Mouse (Mus musculus): ENCODE measurements around the gene Smim13.
"Not testable (repeated sequence)": the region's sequence is repeated elsewhere in the genome, so short reads cannot be mapped to it uniquely, and the experiment has no call there.

The Smim13 gene

DNA sequence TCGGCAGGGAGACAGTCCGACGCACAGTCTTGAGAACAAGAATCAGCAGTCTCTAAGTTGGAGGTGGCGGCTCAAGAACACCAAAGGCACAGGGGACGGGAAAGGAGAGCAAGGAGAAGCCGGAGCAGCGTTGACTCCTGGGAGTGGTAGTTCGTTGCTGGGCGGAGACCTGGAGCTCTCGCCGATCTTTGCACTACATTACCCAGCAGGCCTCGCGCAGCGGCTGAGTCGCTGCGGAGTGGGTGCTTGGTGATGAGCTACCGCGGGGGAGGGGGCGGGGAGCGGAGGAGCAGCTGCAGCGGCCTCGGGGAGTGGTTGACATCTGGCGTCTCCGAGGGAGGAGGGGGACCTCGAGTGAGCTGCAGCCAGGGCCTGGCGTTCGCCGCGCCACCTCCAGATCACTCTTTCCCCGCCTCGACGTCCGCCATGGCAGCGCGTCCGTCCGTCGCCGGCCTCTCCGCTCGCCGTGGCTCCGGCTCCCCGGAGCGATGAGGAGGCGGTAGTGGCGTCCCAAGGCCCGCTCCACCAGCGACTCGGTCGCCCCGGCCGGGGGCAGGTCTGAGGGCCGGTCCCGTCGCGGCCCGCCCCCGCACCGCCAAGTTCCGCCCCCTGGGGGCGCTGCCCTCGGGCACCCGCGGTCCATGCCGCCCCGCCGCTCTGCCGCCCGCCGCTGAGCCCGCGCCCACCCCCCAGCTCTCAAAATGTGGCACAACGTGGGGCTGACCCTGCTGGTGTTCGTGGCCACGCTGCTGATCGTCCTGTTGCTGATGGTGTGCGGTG lies at the start of gene Smim13:
Gene Smim13 (plus strand): TSS at position 307 of the 780 bp plus-strand sequence.
- peak; percentile 91 for DNase-seq (ENCODE audit: low read depth, low spot score)

DNA sequence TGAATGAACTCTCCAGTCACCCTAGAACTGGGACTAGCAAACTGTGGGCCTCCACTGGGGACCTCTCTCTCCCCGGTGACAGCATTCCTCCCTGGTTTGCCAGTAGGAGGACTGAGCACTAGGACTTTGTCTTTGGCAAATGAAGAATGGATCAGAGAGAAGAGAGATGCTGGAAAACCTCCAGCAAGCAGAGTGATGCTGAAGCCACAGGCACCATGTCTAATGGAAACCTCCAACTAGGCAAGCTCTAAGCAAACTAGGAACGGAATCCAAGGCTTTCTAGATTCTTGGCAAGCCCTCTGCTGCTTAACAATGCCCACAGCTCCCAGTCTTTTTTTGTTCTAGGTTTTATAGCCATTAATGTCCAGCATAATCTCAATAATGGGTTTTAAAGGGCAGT lies 48.8 kb upstream of the Smim13 start:
- DNase-seq (ENCODE audit: low read depth, low spot score), result no peak

DNA sequence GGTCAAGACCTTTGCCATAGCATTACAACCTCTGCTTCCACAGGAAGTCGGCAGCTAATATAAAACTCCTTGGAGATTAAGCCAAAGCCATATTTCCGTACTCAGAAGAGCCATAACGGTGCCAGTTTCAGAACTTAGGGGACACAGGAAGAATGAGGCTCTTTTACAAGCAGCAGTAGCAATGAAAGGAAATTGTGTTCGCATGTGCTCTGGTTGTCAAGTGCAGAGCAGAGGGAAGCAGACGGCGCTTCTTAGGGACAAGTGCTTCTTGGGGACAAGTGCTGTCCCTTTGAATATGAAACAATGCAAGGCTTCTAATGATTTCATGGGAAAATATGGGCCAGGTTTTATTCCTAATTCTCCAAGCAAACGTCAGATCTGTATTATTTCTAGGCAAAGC lies 46.4 kb upstream of the Smim13 start:
- DNase-seq (ENCODE audit: low read depth, low spot score), result no peak

DNA sequence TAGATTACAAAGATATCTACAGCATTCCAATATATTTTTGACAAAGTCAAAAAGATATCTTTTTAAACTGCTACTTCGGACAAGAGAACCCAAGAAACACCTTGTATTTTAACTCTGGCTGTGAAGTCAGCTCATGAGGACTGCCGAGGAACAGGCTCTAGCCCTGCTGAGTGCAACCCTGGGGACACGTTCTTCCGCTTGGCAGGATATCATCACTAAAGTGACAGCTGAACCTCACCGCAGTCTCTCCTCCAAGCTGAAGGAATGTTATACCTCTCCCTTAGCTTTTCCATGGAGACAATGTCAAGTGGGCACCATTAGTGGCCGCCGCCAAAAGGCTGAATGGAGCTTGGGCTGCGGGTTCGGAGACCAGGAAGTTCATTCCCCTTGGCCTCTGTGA lies 46.0 kb upstream of the Smim13 start:
- DNase-seq (ENCODE audit: low read depth, low spot score), result no peak

DNA sequence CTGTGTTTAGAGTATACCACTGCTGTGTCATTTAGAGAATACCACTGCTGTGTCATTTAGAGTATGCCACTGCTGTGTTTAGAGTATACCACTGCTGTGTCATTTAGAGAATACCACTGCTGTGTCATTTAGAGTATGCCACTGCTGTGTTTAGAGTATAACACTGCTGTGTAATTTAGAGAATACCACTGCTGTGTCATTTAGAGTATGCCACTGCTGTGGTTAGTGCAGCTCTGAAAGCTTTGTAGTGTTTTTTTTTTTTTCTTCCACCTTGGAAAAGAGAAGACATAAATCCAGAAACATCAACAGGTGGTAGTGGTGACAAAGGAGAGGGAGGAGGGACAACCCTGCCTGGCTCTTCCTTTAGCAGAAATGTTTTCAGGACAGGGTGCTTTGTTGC lies 44.1 kb upstream of the Smim13 start:
- DNase-seq (ENCODE audit: low read depth, low spot score), result not testable (repeated sequence)

DNA sequence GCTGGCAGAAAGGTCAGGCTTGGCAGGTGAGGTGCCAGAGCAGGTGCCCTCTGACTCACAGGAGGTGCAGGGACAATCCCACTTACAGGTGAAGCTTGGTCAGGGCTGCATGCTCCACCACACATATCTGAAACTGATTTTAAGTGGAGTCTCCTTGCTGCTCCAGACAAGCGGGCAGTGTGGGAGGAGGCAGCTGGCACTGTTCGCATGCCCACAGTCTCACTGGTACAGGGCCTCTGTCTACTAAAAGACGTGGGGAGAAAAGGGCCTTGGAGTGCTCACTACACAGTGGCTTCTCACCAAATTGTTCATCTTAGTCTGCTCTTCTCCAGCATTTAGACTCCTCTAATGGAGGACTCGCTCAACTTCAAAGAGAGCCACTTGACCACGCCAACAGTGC lies 43.4 kb upstream of the Smim13 start:
- no peak for DNase-seq (ENCODE audit: low read depth, low spot score)

DNA sequence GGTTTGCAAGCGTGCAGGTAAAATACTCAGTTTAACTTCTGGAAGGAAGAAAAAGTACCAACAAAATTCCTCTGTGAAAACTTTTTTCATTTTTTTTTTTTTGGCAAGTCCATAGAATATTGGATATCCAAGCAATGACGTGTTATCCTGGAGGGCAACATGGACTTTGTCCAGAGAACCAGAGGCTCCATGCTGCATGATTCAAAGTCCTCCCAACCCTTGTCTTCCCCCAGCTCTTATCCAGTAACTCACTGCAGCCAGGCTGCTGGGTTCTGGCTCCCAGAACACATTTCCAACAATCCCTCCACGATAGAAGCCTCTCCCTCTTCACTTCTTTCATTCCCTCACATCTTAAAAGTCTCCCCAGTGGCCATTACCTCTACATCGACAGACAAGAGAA lies 38.4 kb upstream of the Smim13 start:
- DNase-seq (ENCODE audit: low read depth, low spot score), result no peak

DNA sequence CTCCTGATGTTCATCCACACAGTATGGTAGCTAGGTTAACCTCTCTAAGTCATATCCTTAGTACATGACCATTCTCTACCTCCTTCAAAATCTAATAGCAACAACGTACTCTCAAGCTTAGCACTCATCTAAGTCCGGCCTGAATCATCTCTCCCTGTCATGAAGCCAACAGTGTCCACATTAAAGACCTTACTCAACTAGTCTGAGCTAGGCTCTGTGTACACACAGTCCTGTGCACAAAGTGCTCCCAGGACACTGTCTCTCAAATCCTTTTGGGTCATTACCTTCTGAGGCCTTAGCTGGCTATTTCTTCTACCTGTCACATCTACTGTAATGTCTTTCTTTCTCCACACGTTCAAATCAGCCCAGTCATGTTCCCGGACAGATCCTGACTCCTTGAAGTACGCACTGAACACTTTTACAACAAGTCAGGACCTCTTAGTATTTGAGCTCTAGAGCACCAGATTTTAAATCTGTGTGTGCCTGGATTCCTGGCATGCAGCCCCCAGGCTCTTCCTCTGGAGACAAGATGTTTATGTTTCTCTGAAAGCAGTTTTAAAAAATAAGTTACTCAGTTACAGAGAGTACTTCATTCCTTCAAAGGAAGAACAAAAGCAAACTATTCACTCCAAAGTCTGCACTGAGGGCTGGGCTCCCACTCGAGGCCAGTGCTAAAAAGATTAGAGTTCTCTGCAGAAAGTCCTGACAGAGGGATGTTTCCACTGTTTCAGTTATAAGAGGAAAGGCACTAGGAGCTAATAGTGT lies 36.9 kb upstream of the Smim13 start:
- DNase-seq (ENCODE audit: low read depth, low spot score), result no peak

DNA sequence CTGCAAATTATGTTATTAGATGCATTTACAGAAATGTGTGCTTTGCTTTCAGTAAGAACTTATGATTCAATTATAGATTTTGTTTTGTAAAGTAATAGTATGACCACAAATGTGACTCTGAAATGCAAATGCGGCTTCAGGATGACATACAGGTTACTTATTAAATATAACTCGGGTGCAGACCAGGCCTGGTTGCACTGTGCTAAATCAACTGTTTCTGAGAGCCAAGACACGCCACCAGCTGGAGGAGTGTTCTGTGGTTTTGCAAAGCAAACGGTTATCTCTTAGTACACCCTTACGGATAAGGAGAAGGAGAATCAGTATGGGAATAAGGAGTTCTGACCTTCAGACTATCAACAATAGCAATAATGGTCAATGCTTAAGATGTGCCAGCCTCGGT lies 34.0 kb upstream of the Smim13 start:
- no peak for DNase-seq (ENCODE audit: low read depth, low spot score)

DNA sequence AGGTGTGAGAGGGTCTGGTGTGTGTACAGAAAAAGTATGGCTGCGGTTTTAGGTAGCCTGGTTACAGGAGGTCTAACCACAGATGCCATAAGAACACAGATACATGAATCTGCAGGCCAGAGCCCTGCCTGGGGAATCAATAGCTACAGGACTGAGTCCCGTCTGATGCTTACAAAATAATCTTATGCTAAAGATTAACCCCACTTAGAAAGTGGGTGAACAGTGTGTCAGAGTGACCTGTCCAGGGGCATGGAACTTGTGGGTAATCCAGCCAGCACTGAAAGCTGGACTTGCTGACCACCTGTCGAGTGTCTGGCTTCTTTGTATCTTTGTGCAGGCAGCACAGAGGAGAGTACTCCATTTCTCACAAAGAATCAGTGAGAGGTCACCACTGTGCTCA lies 33.4 kb upstream of the Smim13 start:
- DNase-seq (ENCODE audit: low read depth, low spot score), result peak; percentile 53

DNA sequence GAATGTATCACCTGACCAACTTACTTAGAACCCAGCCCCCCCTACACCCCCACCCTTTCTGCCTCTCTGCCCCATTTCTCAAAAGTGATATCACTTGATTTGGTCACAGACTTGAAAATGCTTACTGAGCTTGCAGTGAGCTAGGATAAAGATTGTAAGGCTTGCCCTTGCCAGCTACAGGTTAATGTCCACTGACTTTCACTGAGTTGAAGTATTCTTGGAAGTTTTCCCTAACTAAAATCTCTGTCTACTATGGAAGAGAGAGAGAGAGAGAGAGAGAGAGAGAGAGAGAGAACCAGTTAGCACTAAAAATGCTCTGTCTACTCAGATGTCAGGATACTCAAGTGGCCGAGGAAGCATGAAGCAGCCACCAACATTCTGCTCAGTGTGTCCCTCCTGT lies 30.6 kb upstream of the Smim13 start:
- no peak for DNase-seq (ENCODE audit: low read depth, low spot score)

DNA sequence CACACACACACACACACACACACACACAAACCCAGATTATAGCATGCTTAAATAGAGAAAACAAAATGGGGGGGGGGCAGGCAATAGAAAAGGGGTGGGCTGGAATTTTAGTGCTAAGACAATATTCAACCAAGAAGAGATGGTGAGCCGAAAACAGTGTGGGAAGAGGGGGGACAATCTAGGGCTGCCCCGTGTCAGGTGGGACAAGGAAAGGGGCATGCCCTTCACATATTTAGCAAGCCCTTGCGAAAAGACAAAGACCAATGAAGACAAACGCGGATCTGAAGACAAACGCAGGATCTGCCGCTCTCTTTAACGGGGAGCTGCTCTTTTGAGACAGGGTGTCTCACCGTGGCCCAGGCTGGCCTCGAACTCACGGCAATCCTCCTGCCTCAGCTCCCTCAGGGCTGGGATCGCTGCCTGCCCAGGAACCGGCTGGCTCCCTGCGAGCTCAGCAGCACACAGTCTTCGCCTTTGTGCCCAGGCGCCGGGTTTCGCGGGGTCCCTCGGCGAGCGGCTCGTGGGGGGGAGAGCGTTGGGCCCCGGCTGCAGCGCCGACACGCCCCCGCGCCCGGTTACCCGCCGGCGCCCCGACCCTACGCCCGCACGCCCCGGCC lies 29.8 kb upstream of the Smim13 start:
- no peak for DNase-seq (ENCODE audit: low read depth, low spot score)

DNA sequence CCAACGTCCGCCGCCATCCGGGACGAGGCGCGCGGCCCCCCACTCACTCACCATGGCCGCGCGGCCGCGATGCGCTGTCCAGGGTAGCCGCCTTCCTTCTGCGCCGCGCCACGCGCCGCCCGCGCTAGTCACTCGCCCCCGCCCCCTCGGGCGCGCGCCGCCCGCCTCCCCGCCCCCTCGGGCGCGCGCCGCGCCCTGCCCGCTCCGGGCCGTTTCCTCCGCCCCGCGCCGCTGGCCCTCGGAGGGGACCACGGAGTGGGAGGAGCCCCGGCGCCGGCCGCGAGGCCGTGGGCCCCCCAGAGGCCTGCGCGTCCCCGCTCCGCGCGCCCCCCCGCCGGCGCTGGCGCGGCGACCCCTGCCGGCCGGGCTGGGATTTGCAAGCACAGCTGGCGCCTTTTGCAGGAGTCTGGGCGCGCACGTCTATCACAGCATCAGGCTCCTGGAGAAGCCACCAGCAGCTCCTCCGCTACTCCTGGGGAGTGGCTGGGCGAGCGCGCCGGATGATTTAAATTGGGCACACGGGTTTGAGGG lies 29.3 kb upstream of the Smim13 start, which contains the start of gene Elovl2:
Gene Elovl2 (minus strand): TSS at position 102 of the 531 bp plus-strand sequence.
- DNase-seq (ENCODE audit: low read depth, low spot score), result peak; percentile 63

DNA sequence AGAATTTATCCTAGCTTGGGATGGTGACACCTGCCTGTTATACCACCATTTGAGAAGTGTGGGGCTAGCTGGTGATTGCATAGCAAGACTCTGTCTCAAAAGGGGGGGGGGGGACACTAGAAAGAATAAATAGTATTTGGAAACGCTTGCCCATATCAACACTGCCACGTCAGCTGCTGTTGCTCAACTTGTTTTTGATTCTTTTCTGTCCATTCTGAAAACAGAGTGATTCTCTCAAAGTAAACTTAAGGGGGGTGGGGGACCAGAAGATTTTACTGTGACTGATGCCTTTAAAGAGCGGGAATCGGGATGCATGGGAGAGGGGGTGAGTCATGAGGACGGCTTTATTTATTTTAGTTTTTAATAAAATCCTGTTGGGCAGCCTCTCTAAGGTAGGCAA lies 23.1 kb upstream of the Smim13 start:
- no peak for DNase-seq (ENCODE audit: low read depth, low spot score)

DNA sequence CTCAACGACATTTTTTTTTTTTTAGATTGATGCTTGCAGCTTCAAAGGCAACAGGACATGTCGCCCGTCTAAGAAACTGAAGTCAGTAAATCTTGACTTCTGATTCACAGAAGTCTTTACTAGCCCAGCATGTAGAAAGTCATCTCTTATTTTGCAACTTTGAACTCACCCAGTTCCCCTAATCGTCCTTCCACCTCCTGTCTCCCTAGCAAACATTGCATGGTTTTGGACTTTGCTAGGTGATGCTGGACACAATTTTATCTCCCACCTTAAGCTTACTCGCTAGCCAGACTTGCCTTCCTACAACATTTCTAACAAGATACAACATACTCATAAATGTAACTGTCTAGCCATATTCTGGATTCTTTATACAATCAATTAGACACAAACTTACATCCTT lies 21.6 kb upstream of the Smim13 start:
- no peak for DNase-seq (ENCODE audit: low read depth, low spot score)

DNA sequence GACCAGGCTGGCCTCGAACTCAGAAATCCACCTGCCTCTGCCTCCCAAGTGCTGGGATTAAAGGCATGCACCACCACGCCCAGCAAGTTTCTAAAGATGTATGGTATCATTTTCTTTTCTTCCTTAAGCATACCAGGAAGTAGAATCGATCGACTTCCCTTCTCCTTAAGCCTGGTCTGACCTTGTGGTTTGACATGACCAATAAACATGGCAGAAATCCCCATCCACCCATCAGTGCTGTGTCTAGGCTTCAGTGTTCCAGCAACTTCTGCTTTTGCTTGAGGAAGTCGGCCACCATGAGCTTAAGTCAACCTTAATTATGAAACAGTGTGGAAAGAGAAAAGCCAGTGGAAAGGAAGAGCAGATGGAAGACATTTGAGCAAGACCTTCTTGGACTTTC lies 19.4 kb upstream of the Smim13 start:
- DNase-seq (ENCODE audit: low read depth, low spot score), result no peak

DNA sequence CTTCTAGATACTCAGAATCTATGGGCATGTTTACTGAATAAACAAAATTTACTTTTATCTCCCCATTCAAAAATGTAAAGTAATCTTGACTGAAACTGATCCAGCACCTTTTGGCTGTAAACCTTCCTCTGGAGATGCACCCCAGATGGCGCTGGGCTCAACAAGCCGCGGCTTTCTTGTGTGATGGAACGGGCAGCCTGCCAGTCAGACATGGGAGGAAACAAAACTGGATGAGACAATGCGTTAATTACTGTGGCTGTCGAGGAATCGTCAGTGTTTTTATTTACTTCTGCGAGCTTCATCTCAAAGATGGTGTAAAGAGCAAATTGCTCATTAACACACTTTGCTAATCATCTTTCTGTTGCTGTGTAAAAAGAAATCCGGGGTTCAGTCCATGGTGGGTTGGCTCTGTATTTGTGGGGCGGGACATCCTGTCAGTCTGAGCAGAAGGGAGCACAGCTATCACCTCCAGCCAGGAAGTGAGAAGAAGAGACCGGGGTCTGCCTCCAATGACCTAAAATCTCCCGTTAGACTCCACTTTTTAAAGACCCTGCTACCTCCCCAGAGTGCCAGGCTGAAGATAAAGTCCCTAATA lies 18.2 kb upstream of the Smim13 start:
- DNase-seq (ENCODE audit: low read depth, low spot score), result no peak

DNA sequence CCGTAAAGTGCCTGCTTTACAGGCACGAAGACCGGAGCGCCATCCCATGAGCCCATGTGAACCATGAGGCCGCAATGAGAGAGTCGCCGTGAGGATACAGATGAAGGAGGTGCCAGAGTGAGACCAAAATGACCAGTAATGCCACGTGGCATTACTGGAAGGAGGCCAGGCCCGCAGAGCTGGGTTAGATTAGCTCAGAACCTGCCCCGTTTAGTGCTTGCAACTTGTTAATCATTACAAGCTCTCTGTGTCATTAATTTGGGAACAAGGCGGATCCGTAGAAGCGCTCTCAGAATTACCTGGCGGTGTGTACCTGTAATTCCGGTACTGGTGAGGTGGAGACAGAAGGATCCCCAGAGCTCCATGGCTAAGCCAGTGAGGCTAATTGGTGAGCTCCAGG lies 17.4 kb upstream of the Smim13 start:
- DNase-seq (ENCODE audit: low read depth, low spot score), result no peak

DNA sequence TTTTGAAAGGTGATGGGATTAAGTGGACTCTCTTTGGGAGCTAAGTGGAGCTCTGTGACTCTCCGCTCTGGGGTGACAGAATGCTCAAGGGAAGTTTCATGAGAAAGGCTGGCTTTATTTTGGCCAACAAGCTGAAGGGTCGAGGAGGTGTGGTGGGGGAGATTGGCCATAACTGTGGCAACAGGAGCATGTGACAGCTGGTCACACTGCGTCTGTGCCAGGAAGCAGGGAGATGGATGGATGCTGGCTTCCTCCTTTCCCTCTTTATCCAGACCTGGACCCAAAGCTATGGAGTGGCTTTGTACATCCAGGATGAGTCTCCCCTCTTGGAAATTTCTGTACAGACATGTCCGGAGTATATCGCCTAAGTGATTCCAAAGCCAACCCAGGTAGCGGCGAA lies 16.4 kb upstream of the Smim13 start:
- DNase-seq (ENCODE audit: low read depth, low spot score), result no peak

DNA sequence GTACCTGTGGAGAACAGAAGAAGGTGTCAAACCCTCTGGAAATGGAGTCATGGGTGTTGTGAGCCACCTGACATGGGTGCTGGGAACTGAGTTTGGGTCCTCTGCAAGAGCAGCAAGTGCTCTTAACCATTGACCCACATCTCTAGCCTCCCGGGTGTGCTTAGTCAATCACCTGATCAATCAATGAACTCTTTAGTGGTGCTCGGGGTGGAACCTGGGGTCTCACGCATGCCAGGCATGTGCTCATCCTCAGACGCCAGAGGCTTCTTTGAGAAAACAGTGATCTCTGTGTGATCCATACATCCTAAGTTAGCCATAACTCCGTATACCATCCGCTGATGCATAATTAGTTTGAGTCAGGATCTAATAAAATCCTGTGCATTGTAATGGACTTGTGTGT lies 14.5 kb upstream of the Smim13 start:
- DNase-seq (ENCODE audit: low read depth, low spot score), result no peak

DNA sequence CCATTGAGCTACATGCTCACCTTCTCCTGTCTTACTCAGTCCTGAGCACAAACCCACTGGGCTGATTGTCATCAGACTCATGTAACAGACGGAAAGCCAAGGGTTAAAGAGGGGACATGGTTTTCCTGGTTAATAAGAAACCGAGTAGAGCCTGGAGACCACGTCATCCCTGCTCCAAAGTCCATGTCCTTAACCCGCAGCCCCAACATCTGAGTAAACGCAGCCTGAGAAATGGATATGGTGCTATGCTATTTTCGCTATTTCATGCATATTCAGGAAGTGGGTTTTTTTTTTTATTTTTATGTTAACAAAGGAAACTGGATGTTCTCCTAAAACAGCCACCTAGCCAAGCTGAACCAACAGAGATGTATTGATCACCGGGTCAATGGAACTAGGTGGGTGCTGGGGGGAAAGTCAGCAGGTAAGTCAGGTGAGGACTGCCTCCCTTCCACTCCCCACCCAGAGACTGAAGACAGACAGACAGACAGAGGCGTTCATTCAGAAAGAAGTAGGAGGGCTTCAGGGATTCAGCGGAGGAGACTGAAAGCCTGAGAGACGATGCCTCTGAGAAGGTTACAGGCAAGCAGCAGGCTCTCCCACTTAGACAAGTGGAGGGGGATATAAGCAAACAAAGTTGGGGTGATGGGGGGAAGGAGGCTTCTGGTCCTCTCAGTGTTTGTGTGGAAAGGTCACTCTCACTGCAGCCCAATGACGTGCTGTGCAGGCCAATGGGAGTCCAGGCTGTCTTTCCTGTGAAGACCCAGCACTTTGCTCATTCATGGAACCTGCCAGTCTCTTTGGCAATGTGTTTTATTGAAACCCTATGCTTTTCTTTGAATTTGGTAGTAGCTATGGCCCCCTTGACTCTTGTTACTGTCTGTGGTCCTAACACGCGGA lies 13.6 kb upstream of the Smim13 start:
- DNase-seq (ENCODE audit: low read depth, low spot score), result no peak

Measured in retina, adult 2 months (tissue).